7 mouse cellular contexts compared by ENCODE assay signal in genomic region chr14:25609355-25609754, GRCm38 (mm10).
DNase-seq lines count a peak whose midpoint lies in the region; ATAC-seq lines count a peak whose summit lies in the region.

No protein-coding gene starts in this region.

- no peaks in the 10 kb centered on the region for H3K27me3 ChIP-seq in forebrain, embryonic 14.5 days (replicated peaks; ENCODE audit: control insufficient read depth, insufficient read depth, low read length)
- no peaks in the 10 kb centered on the region for H3K27me3 ChIP-seq in limb, embryonic 12.5 days

- H3K27ac ChIP-seq in forebrain, embryonic 14.5 days (ENCODE audit: low read depth, low read length) = no peak overlapping the region
- no peak overlapping the region for H3K27ac ChIP-seq in limb, embryonic 12.5 days

- ATAC-seq in forebrain, embryonic 14.5 days = no peak
- no peak for ATAC-seq in limb, embryonic 12.5 days (ENCODE audit: insufficient number of reproducible peaks, insufficient read depth, low FRiP score, low TSS enrichment, low read depth)

- H3K36me3 ChIP-seq in forebrain, embryonic 14.5 days (ENCODE audit: control insufficient read depth, insufficient read depth, low read length) = peaks cover 10% of the 10 kb centered on the region
- H3K36me3 ChIP-seq in limb, embryonic 12.5 days = peaks cover 23% of the 10 kb centered on the region

- H3K4me3 ChIP-seq in forebrain, embryonic 14.5 days (ENCODE audit: low read depth, low read length) = peak overlapping the region; percentile 7
- H3K4me3 ChIP-seq in limb, embryonic 12.5 days (replicated peaks) = no peak overlapping the region

- H3K4me1 ChIP-seq in forebrain, embryonic 14.5 days (ENCODE audit: control insufficient read depth, insufficient read depth, low read length) = peaks cover 65% of the 10 kb centered on the region
- H3K4me1 ChIP-seq in limb, embryonic 12.5 days (replicated peaks) = peaks cover 81% of the 10 kb centered on the region

- WGBS in forebrain, embryonic 14.5 days = 79% methylated on average over 7 of the region's 7 CpGs
- 81% methylated on average over 7 of the region's 7 CpGs for WGBS in limb, embryonic 12.5 days

- H3K4me2 ChIP-seq in forebrain, embryonic 14.5 days (ENCODE audit: low read length) = peak overlapping the region; percentile 99
- peak overlapping the region; percentile 19 for H3K4me2 ChIP-seq in limb, embryonic 12.5 days

- H3K9me3 ChIP-seq in forebrain, embryonic 14.5 days (replicated peaks; ENCODE audit: control insufficient read depth, low read length) = no peaks in the 10 kb centered on the region
- no peaks in the 10 kb centered on the region for H3K9me3 ChIP-seq in limb, embryonic 12.5 days

- H3K9ac ChIP-seq in forebrain, embryonic 14.5 days (ENCODE audit: low read length) = peak overlapping the region; percentile 29
- no peak overlapping the region for H3K9ac ChIP-seq in limb, embryonic 12.5 days (replicated peaks)

- DNase-seq in right cerebral cortex, adult 18-20 months = peak; percentile 67
- DNase-seq in right cerebral cortex, postnatal 4 days = no peak
- DNase-seq in forebrain, embryonic 14.5 days (ENCODE audit: low spot score) = no peak
- DNase-seq in thymus, adult 18-20 months = peak; percentile 35 to 65
- DNase-seq in cerebellum, adult 9-10 months = no peak
- no peak for DNase-seq in cerebellum, postnatal 10 days

Comparison
In these comparisons a context has a peak if more than half of its experiments do, and no peak if none do; other contexts are left out.
1. DNase-seq: peak in right cerebral cortex, adult 18-20 months (single experiment) and thymus, adult 18-20 months (2 of 2); none in right cerebral cortex, postnatal 4 days (single experiment), forebrain, embryonic 14.5 days (single experiment), cerebellum, adult 9-10 months (single experiment) and cerebellum, postnatal 10 days (0 of 2).